Mouse (Mus musculus): Measurements from ENCODE around the gene Fthl17e.

DNA sequence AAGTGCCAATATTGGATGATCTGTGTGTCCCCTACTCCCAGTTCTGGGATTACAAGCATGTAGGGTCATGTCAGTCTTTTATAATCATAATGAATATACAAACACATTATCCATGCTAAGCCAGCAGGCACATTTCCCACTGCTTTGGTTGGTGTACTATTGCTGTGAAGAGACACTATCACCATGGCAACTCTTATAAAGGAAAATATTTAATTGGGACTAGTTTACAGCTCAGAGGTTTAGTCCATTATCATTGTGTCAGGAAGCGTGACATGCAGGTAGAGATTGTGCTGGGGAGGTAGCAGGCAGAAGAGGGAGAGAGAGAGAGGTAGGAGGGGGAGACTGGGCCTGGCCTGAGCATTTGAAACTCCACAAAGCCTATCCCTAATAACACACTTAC, 17.2 kb upstream of the Fthl17e start:
- TF ChIP-seq POLR2A (IDR thresholded peaks at IDR 0.05; ENCODE audit: control insufficient read depth, extremely low read depth, insufficient read depth, low read length, poor library complexity), result no peak
- no peak for TF ChIP-seq CTCF (IDR thresholded peaks at IDR 0.05; ENCODE audit: borderline replicate concordance, control insufficient read depth, extremely low read depth, insufficient read depth, low read length, poor library complexity)
